Mouse (Mus musculus) kidney, embryonic 15.5 days (tissue): ENCODE data around the gene Dnajc22. TPM values are rescaled to one million over a fixed set of nuclear protein-coding genes. Genes with fewer than 3 reads are reported as not detected.

Experiments
- ATAC-seq: fragments of 200-750 bp; cut with Nextera tagmentation; replicated peaks from 2 replicates; pipeline ENCODE4 v1.8.0; 2017; ENCODE audit warnings: moderate TSS enrichment; ENCODE audit not compliant: low FRiP score
- H3K27ac ChIP-seq: fragments of 300-500 bp; sonication (generic); 2 replicates; pipeline ENCODE4 v1.5.1; 2015; ENCODE audit warnings: mild to moderate bottlenecking, inconsistent platforms
- H3K27me3 ChIP-seq: fragments of 300-500 bp; sonication (generic); 2 replicates; pipeline ENCODE4 v1.6.1; 2015; ENCODE audit warnings: inconsistent platforms
- H3K36me3 ChIP-seq: fragments of 300-500 bp; sonication (generic); 2 replicates; pipeline ENCODE4 v1.6.1; 2015; ENCODE audit warnings: inconsistent platforms
- H3K4me1 ChIP-seq: fragments of 300-500 bp; sonication (generic); 2 replicates; pipeline ENCODE4 v1.6.1; 2015; ENCODE audit warnings: inconsistent platforms
- H3K4me2 ChIP-seq: fragments of 300-500 bp; sonication (generic); 2 replicates; pipeline ENCODE4 v1.6.1; 2015; ENCODE audit warnings: moderate library complexity, mild to moderate bottlenecking, inconsistent platforms
- H3K4me3 ChIP-seq: fragments of 300-500 bp; sonication (generic); replicated peaks from 2 replicates; pipeline ENCODE4 v1.5.1; 2015; ENCODE audit warnings: mild to moderate bottlenecking, inconsistent platforms
- H3K9ac ChIP-seq: fragments of 300-500 bp; sonication (generic); 2 replicates; pipeline ENCODE4 v1.6.1; 2015; ENCODE audit warnings: mild to moderate bottlenecking, inconsistent platforms
- H3K9me3 ChIP-seq: fragments of 300-500 bp; sonication (generic); replicated peaks from 2 replicates; pipeline ENCODE4 v1.6.1; 2016; ENCODE audit warnings: inconsistent platforms
- WGBS: fragments of 180-500 bp; shearing (Covaris S2); methylation state at CpG from one replicate; pipeline ENCODE4 v1.1.7; 2015; ENCODE audit warnings: mixed read lengths; 5-methylcytosine and 5-hydroxymethylcytosine counted together
- polyA plus RNA-seq: library from polyadenylated mRNA; unstranded; fragments of >200 nt; fragmentation: Nextera tagmentation; extraction: Ambion mirVana; gene quantifications from 2 replicates; pipeline ENCODE4 v1.2.1, GENCODE M21; 2015

Dnajc22 gene
- polyA plus RNA-seq, 1 experiment from 2014 or later, result 8.8 TPM

- no peak overlapping the region for H3K9ac ChIP-seq
Measured at GRCm38 (mm10) chr15:99099984-99100383, 7.0 kb downstream of the Dnajc22 start.

GRCm38 (mm10) chr15:99105238-99105637 lies 12.3 kb downstream of the Dnajc22 start:
- H3K27me3 ChIP-seq, result peaks cover 5% of the 10 kb centered on the region; the same call in 1 of the 2 replicates
- WGBS, result 29% methylated on average over 7 of the region's 7 CpGs
- no peaks in the 10 kb centered on the region for H3K9me3 ChIP-seq
- ATAC-seq, result no peak
- H3K4me2 ChIP-seq, result no peak overlapping the region
- H3K36me3 ChIP-seq, result no peaks in the 10 kb centered on the region
- no peak overlapping the region for H3K4me3 ChIP-seq
- H3K27ac ChIP-seq, result no peak overlapping the region
- no peak overlapping the region for H3K9ac ChIP-seq
- H3K4me1 ChIP-seq, result 0 out of 2 replicates have a peak, but pooled peaks cover 3% of the 10 kb centered on the region

More at GRCm38 (mm10) chr15:99099984-99100383, 7.0 kb downstream of the Dnajc22 start:
- no peak for ATAC-seq
- WGBS, result 52% methylated on average over 3 of the region's 3 CpGs
- no peaks in the 10 kb centered on the region for H3K36me3 ChIP-seq
- H3K27me3 ChIP-seq, result peaks cover 51% of the 10 kb centered on the region
- 0 out of 2 replicates have a peak overlapping the region, but pooled peaks have one; percentile 40 for H3K4me3 ChIP-seq
- peaks cover 47% of the 10 kb centered on the region for H3K4me1 ChIP-seq
- H3K9me3 ChIP-seq, result no peaks in the 10 kb centered on the region
- no peak overlapping the region for H3K27ac ChIP-seq
- peak overlapping the region; percentile 67; the same call in 1 of the 2 replicates for H3K4me2 ChIP-seq

- Histone ChIP-seq H3K9ac (no peak overlapping the region), H3K4me1 (0 out of 2 replicates have a peak, but pooled peaks cover 3% of the 10 kb centered on the region), H3K4me3 (no peak overlapping the region), H3K4me2 (no peak overlapping the region), H3K9me3 (no peaks in the 10 kb centered on the region), H3K27me3 (no peaks in the 10 kb centered on the region), H3K36me3 (no peaks in the 10 kb centered on the region), H3K27ac (no peak overlapping the region)
- WGBS, result 84% methylated on average over 3 of the region's 3 CpGs
- no peak for ATAC-seq
Measured at GRCm38 (mm10) chr15:99107866-99108265, 14.9 kb downstream of the Dnajc22 start.

- ATAC-seq, result no peak
- H3K4me2 ChIP-seq, result no peak overlapping the region
- no peak overlapping the region for H3K27ac ChIP-seq
- no peaks in the 10 kb centered on the region for H3K36me3 ChIP-seq
- H3K9me3 ChIP-seq, result no peaks in the 10 kb centered on the region
- no peak overlapping the region for H3K9ac ChIP-seq
- no peak overlapping the region for H3K4me3 ChIP-seq
- no peaks in the 10 kb centered on the region for H3K27me3 ChIP-seq
- WGBS, result 80% methylated on average over 3 of the region's 3 CpGs
- peaks cover 5% of the 10 kb centered on the region for H3K4me1 ChIP-seq
Measured at GRCm38 (mm10) chr15:99111139-99111538, 18.2 kb downstream of the Dnajc22 start.

GRCm38 (mm10) chr15:99111809-99112208 lies 18.8 kb downstream of the Dnajc22 start:
- H3K9me3 ChIP-seq, result no peaks in the 10 kb centered on the region
- H3K9ac ChIP-seq, result no peak overlapping the region
- H3K4me2 ChIP-seq, result no peak overlapping the region
- ATAC-seq, result no peak
- peaks cover 12% of the 10 kb centered on the region for H3K4me1 ChIP-seq
- H3K4me3 ChIP-seq, result no peak overlapping the region
- H3K27ac ChIP-seq, result no peak overlapping the region
- WGBS, result 44% methylated on average over 4 of the region's 4 CpGs
- H3K27me3 ChIP-seq, result no peaks in the 10 kb centered on the region
- H3K36me3 ChIP-seq, result no peaks in the 10 kb centered on the region

GRCm38 (mm10) chr15:99112843-99113395 lies 19.9 kb downstream of the Dnajc22 start:
- H3K27me3 ChIP-seq, result no peaks in the 10 kb centered on the region
- H3K9ac ChIP-seq, result no peak overlapping the region
- peak overlapping the region; percentile 47 for H3K4me2 ChIP-seq
- ATAC-seq, result no peak
- 29% methylated on average over 11 of the region's 11 CpGs for WGBS
- no peak overlapping the region for H3K27ac ChIP-seq
- peak overlapping the region; percentile 17; the same call in 1 of the 2 replicates for H3K4me3 ChIP-seq
- H3K4me1 ChIP-seq, result peaks cover 14% of the 10 kb centered on the region
- no peaks in the 10 kb centered on the region for H3K9me3 ChIP-seq
- H3K36me3 ChIP-seq, result no peaks in the 10 kb centered on the region

- ATAC-seq, result no peak
- peak overlapping the region; percentile 47 for H3K4me2 ChIP-seq
- H3K9ac ChIP-seq, result no peak overlapping the region
- no peaks in the 10 kb centered on the region for H3K9me3 ChIP-seq
- H3K4me1 ChIP-seq, result peaks cover 14% of the 10 kb centered on the region
- WGBS, result 5% methylated on average over 9 of the region's 9 CpGs
- H3K27me3 ChIP-seq, result no peaks in the 10 kb centered on the region
- H3K36me3 ChIP-seq, result no peaks in the 10 kb centered on the region
- H3K27ac ChIP-seq, result no peak overlapping the region
- H3K4me3 ChIP-seq, result peak overlapping the region; percentile 17; the same call in 1 of the 2 replicates
Measured at GRCm38 (mm10) chr15:99113396-99113975, 20.5 kb downstream of the Dnajc22 start.

GRCm38 (mm10) chr15:99114312-99115064 lies 21.5 kb downstream of the Dnajc22 start:
- H3K27ac ChIP-seq, result no peak overlapping the region
- no peak for ATAC-seq
- H3K4me3 ChIP-seq, result no peak overlapping the region

GRCm38 (mm10) chr15:99115065-99115423 lies 22.1 kb downstream of the Dnajc22 start:
- H3K4me3 ChIP-seq, result no peak overlapping the region
- no peaks in the 10 kb centered on the region for H3K27me3 ChIP-seq
- H3K9me3 ChIP-seq, result no peaks in the 10 kb centered on the region
- no peak overlapping the region for H3K27ac ChIP-seq
- no peak for ATAC-seq
- H3K36me3 ChIP-seq, result no peaks in the 10 kb centered on the region
- peaks cover 17% of the 10 kb centered on the region for H3K4me1 ChIP-seq
- WGBS, result 79% methylated on average over 7 of the region's 7 CpGs
- H3K9ac ChIP-seq, result no peak overlapping the region
- no peak overlapping the region for H3K4me2 ChIP-seq

More at GRCm38 (mm10) chr15:99114312-99115064, 21.5 kb downstream of the Dnajc22 start:
- no peak overlapping the region for H3K9ac ChIP-seq
- H3K27me3 ChIP-seq, result no peaks in the 10 kb centered on the region
- no peaks in the 10 kb centered on the region for H3K9me3 ChIP-seq
- H3K4me2 ChIP-seq, result no peak overlapping the region
- no peaks in the 10 kb centered on the region for H3K36me3 ChIP-seq
- peaks cover 14% of the 10 kb centered on the region for H3K4me1 ChIP-seq
- WGBS, result 56% methylated on average over 14 of the region's 14 CpGs

- Histone ChIP-seq H3K27ac (peak overlapping the region; percentile 58; the same call in 1 of the 2 replicates), H3K4me2 (no peak overlapping the region), H3K9me3 (no peaks in the 10 kb centered on the region), H3K27me3 (no peaks in the 10 kb centered on the region), H3K36me3 (no peaks in the 10 kb centered on the region), H3K4me1 (peaks cover 26% of the 10 kb centered on the region), H3K9ac (no peak overlapping the region), H3K4me3 (no peak overlapping the region)
- WGBS, result 18% methylated on average over 11 of the region's 11 CpGs
- ATAC-seq, result no peak
Measured at GRCm38 (mm10) chr15:99116539-99116938, 23.6 kb downstream of the Dnajc22 start.

- Histone ChIP-seq H3K4me1 (peaks cover 20% of the 10 kb centered on the region), H3K27ac (peak overlapping the region; percentile 71), H3K27me3 (no peaks in the 10 kb centered on the region), H3K9ac (no peak overlapping the region), H3K36me3 (no peaks in the 10 kb centered on the region), H3K9me3 (no peaks in the 10 kb centered on the region), H3K4me2 (peak overlapping the region; percentile 30), H3K4me3 (no peak overlapping the region)
- peak; percentile 73 for ATAC-seq
- 3% methylated on average over 11 of the region's 11 CpGs for WGBS
Measured at GRCm38 (mm10) chr15:99120814-99121213, 27.8 kb downstream of the Dnajc22 start.

- WGBS, result 50% methylated on average over 2 of the region's 2 CpGs
- no peak for ATAC-seq
- Histone ChIP-seq H3K4me1 (peaks cover 12% of the 10 kb centered on the region), H3K4me3 (no peak overlapping the region), H3K27me3 (no peaks in the 10 kb centered on the region), H3K9ac (no peak overlapping the region), H3K36me3 (no peaks in the 10 kb centered on the region), H3K27ac (no peak overlapping the region), H3K4me2 (no peak overlapping the region), H3K9me3 (no peaks in the 10 kb centered on the region)
Measured at GRCm38 (mm10) chr15:99122642-99123041, 29.7 kb downstream of the Dnajc22 start.
